Mouse (Mus musculus): ENCODE results near the gene Espnl. TPM values are rescaled to one million over a fixed set of nuclear protein-coding genes. Genes with fewer than 3 reads are reported as not detected.

Espnl gene
- polyA plus RNA-seq, 1 experiment from 2014 or later, result 0.04 TPM

DNA sequence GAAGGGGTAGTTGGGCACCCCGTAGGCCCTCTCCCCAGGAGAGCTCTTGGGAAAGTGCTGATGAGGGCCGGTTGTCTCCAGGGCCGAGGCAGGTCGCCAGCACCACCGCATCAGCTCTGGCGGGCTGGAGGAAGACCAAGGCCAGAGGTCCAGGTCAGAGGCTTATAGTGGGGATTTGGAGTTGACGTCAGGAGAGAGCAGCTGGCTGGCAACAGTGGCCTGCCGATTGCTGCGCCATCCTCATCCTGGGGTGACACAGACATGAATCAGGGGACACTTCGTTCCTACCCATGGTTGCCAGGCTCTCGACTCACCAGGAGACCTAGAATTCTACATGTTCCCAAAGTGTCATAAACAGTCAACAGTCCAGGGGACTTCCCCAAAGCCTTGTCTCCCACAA lies 34.2 kb downstream of the Espnl start:
- no peaks in the 10 kb centered on the region for H3K9me3 ChIP-seq (replicated peaks)
- no peak overlapping the region for H3K4me2 ChIP-seq (replicated peaks)
- ATAC-seq (ENCODE audit: insufficient number of reproducible peaks, low FRiP score, low TSS enrichment, low read depth), result no peak
- no peak overlapping the region for H3K4me3 ChIP-seq (replicated peaks)
- no peak overlapping the region for H3K27ac ChIP-seq (replicated peaks)
- no peaks in the 10 kb centered on the region for H3K4me1 ChIP-seq
- no peak overlapping the region for H3K9ac ChIP-seq
- no peaks in the 10 kb centered on the region for H3K36me3 ChIP-seq
- WGBS, result 81% methylated on average over 11 of the region's 11 CpGs
- no peaks in the 10 kb centered on the region for H3K27me3 ChIP-seq

DNA sequence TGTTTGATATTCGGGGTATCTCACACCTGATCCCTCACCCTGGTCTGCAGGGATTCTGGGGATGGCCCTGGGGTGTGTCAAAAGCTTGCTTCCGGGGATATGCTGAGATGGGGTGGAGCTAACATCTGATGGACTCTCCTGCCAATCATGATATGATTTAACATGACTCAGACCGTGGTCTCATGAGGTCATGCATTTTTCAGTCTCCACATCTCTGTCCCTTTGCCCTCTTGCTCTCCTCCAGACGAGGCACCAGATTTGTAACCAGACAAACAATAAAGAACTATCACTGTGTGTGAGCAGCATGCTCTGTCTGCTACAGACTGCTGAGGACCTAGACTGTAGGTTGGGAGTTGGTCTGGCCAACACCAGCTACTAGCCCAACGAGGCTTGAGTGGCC lies 40.2 kb downstream of the Espnl start:
- Histone ChIP-seq H3K36me3 (no peaks in the 10 kb centered on the region), H3K4me3 (replicated peaks) (no peak overlapping the region), H3K4me2 (replicated peaks) (no peak overlapping the region), H3K9me3 (replicated peaks) (no peaks in the 10 kb centered on the region), H3K27ac (replicated peaks) (no peak overlapping the region), H3K9ac (no peak overlapping the region), H3K27me3 (no peaks in the 10 kb centered on the region), H3K4me1 (peaks cover 15% of the 10 kb centered on the region)
- no peak for ATAC-seq (ENCODE audit: insufficient number of reproducible peaks, low FRiP score, low TSS enrichment, low read depth)
- WGBS, result 75% methylated on average over 5 of the region's 5 CpGs

GRCm38 (mm10) chr1:91364822-91365644 lies 43.2 kb downstream of the Espnl start:
- Histone ChIP-seq H3K36me3 (0 out of 2 replicates have a peak, but pooled peaks cover 4% of the 10 kb centered on the region), H3K4me2 (replicated peaks) (no peak overlapping the region), H3K4me1 (peaks cover 15% of the 10 kb centered on the region), H3K27me3 (no peaks in the 10 kb centered on the region), H3K27ac (replicated peaks) (no peak overlapping the region), H3K4me3 (replicated peaks) (no peak overlapping the region), H3K9ac (no peak overlapping the region), H3K9me3 (replicated peaks) (no peaks in the 10 kb centered on the region)
- ATAC-seq (ENCODE audit: insufficient number of reproducible peaks, low FRiP score, low TSS enrichment, low read depth), result no peak
- WGBS, result 90% methylated on average over 16 of the region's 16 CpGs

DNA sequence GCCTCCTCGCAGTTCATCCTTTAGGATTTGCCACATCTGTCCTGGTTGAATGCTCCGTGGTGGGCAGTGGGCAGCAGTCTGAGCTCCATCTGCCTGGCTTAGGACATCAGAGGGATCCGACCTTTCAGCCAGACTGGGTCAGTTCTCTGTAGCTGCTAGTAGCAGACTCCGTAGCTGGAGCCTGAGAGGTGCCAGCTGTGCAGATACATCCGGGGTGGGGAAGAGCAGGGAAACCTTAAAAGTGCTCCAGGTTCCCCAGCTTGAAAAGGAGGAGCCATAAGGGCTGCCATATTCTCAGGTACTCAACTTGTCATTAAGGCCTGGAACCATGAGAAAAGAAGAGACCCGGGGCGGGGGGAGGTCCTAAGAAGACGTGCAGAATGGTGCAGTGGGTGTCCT lies 43.9 kb downstream of the Espnl start:
- 29% methylated on average over 8 of the region's 8 CpGs for WGBS
- H3K36me3 ChIP-seq, result peaks cover 12% of the 10 kb centered on the region; the same call in 1 of the 2 replicates
- H3K9ac ChIP-seq, result no peak overlapping the region
- no peak for ATAC-seq (ENCODE audit: insufficient number of reproducible peaks, low FRiP score, low TSS enrichment, low read depth)
- peak overlapping the region; percentile 98 for H3K4me2 ChIP-seq (replicated peaks)
- no peaks in the 10 kb centered on the region for H3K9me3 ChIP-seq (replicated peaks)
- H3K27ac ChIP-seq (replicated peaks), result no peak overlapping the region
- peak overlapping the region; percentile 50 for H3K4me3 ChIP-seq (replicated peaks)
- peaks cover 15% of the 10 kb centered on the region for H3K4me1 ChIP-seq
- no peaks in the 10 kb centered on the region for H3K27me3 ChIP-seq

DNA sequence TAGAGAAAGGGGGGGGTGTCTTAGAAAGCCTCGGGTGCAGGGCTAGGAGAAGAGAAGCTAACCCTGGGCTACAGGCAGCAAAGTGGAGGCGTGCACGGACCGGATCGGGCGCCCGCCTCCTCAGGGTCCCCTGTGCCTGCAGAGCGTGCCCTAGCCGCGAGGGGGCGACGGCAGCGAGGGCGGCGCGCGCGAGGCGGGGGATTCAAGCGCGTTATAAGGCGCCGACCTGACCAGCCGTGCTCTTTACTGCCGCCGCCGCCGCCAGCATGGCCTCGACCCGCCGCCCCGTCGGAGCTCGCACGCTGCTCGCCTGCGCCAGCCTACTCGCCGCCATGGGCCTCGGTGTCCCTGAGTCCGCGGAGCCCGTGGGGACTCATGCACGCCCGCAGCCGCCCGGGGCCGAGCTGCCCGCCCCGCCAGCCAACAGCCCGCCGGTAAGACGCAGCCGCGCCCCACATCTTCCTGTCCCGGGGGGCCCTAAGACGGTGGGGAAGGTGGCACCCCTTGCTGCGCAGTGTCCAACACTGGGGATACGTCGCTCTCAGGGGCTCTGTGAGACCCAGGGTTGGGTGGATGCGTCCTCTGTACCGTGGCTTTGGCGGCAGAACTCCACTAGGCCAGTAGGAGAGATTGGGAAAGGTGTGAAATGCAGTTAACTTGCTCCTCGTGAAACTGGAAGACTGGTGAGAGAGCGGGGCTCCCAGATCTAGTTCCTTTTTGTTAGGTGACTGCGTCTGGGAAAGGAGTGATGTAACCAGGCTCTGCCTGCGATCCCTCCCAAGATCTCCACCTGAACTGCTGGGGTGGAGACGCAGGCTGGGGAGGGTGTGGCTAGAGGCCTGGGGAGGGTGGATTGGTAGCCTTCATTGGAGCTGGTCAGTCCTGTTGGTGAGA lies 44.6 kb downstream of the Espnl start, which contains the start of gene Erfe:
Gene Erfe, plus strand, starts transcription at position 216 of the 894 bp plus-strand sequence.
- under 1% methylated on average over 68 of the region's 68 CpGs for WGBS
- no peaks in the 10 kb centered on the region for H3K27me3 ChIP-seq
- H3K4me1 ChIP-seq, result peaks cover 15% of the 10 kb centered on the region
- peak within 1 kb of the TSS; percentile 50 for H3K4me3 ChIP-seq (replicated peaks)
- H3K9me3 ChIP-seq (replicated peaks), result no peaks in the 10 kb centered on the region
- peaks cover 18% of the 10 kb centered on the region for H3K36me3 ChIP-seq
- peak within 1 kb of the TSS; percentile 98 for H3K4me2 ChIP-seq (replicated peaks)
- peak; percentile 21; the same call in 1 of the 2 replicates for ATAC-seq (ENCODE audit: insufficient number of reproducible peaks, low FRiP score, low TSS enrichment, low read depth)
- H3K9ac ChIP-seq, result peak within 1 kb of the TSS; percentile 37
- H3K27ac ChIP-seq (replicated peaks), result 0 out of 2 replicates have a peak within 1 kb of the TSS, but pooled peaks have one; percentile 39

DNA sequence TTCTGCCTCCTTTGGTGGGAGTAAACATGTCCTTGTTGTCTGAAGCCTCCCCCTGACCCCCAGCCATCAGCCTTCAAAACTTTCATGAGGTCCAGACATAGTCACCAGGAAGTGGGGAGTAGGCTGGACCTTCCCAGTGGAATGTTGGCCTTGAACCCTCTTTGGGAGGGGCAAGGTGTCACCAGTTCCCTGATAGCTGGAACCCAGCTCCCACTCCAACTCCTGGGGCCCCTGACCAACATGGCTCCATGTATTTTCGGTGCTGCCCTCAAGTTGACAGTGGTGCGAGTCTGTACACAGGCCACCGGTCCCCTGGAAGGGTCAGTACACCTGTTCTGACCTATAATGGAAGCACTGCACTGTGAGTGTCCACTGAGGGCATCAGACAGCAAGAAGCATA lies 45.4 kb downstream of the Espnl start:
- Histone ChIP-seq H3K36me3 (peaks cover 27% of the 10 kb centered on the region), H3K4me2 (replicated peaks) (no peak overlapping the region), H3K27me3 (no peaks in the 10 kb centered on the region), H3K4me3 (replicated peaks) (no peak overlapping the region), H3K9me3 (replicated peaks) (no peaks in the 10 kb centered on the region), H3K9ac (no peak overlapping the region), H3K4me1 (peaks cover 15% of the 10 kb centered on the region), H3K27ac (replicated peaks) (no peak overlapping the region)
- 93% methylated on average over 3 of the region's 3 CpGs for WGBS
- ATAC-seq (ENCODE audit: insufficient number of reproducible peaks, low FRiP score, low TSS enrichment, low read depth), result no peak

DNA sequence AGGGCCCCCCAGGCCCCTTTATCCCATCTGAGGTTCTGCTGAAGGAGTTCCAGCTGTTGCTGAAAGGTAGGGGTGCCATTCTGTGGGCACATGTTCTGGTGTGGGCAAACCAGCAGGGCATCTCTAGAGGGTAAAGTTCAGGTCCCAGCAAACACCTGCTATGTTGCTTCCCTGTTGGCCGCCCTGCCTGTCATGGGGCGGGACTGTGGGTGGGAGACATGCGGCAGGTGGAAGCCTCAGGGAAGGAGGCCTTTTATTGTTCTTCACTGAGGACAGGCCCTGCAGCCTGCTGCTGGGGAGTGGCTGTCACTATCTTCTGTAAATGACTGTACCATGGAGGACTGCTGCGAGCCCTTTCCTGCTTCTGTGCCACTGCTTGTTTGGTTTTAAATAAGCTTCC lies 47.5 kb downstream of the Espnl start:
- no peaks in the 10 kb centered on the region for H3K27me3 ChIP-seq
- WGBS, result 61% methylated on average over 4 of the region's 4 CpGs
- H3K4me2 ChIP-seq (replicated peaks), result no peak overlapping the region
- no peak overlapping the region for H3K27ac ChIP-seq (replicated peaks)
- H3K9ac ChIP-seq, result no peak overlapping the region
- H3K36me3 ChIP-seq, result peaks cover 48% of the 10 kb centered on the region
- H3K4me1 ChIP-seq, result peaks cover 15% of the 10 kb centered on the region
- no peak overlapping the region for H3K4me3 ChIP-seq (replicated peaks)
- no peaks in the 10 kb centered on the region for H3K9me3 ChIP-seq (replicated peaks)
- no peak for ATAC-seq (ENCODE audit: insufficient number of reproducible peaks, low FRiP score, low TSS enrichment, low read depth)

DNA sequence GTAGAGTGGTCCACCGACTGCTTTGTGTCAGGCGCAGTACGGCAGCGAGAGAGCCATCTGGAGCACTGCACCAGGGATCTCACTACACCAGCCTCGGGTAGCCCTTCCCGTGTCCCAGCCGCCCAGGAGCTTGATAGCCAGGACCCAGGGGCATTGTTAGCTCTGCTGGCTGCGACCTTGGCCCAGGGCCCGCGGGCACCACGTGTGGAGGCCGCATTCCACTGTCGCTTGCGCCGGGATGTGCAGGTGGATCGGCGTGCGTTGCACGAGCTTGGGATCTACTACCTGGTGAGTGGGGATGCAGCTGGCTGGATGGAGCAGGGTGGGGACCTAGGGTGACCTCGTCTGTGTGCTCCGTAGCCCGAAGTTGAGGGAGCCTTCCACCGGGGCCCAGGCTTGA lies 48.2 kb downstream of the Espnl start:
- Histone ChIP-seq H3K4me1 (peaks cover 15% of the 10 kb centered on the region), H3K9ac (no peak overlapping the region), H3K27ac (replicated peaks) (no peak overlapping the region), H3K9me3 (replicated peaks) (no peaks in the 10 kb centered on the region), H3K27me3 (no peaks in the 10 kb centered on the region), H3K4me3 (replicated peaks) (no peak overlapping the region), H3K4me2 (replicated peaks) (no peak overlapping the region), H3K36me3 (peaks cover 54% of the 10 kb centered on the region)
- ATAC-seq (ENCODE audit: insufficient number of reproducible peaks, low FRiP score, low TSS enrichment, low read depth), result no peak
- 83% methylated on average over 23 of the region's 23 CpGs for WGBS

DNA sequence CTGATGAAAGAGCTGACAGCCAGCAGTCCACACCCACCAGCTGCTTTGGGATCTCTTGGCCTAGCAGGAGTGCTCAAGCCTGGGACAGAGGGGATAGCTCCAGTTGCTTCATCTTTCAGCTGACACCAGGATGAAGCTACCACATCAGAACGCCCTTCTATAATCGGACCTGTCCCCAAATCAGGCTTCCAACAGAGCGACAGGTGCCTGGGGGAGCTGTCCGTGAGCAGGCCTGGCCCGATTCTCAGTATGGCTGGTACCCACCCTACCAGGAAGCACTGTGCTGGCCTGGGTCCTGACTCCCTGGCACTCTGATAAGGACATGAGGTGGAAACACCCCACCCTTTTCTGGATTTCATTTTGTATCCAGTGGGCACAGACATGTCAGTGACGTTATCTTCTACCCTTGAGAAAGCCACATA lies 51.5 kb downstream of the Espnl start:
- Histone ChIP-seq H3K9ac (no peak overlapping the region), H3K27ac (replicated peaks) (no peak overlapping the region), H3K27me3 (no peaks in the 10 kb centered on the region), H3K4me2 (replicated peaks) (no peak overlapping the region), H3K9me3 (replicated peaks) (no peaks in the 10 kb centered on the region), H3K36me3 (peaks cover 88% of the 10 kb centered on the region), H3K4me1 (no peaks in the 10 kb centered on the region), H3K4me3 (replicated peaks) (no peak overlapping the region)
- 84% methylated on average over 6 of the region's 6 CpGs for WGBS
- ATAC-seq (ENCODE audit: insufficient number of reproducible peaks, low FRiP score, low TSS enrichment, low read depth), result no peak

- WGBS, result 63% methylated on average over 7 of the region's 7 CpGs
Measured at GRCm38 (mm10) chr1:91380453-91381090, 58.7 kb downstream of the Espnl start.

GRCm38 (mm10) chr1:91381091-91381471 lies 59.2 kb downstream of the Espnl start:
- WGBS, result 87% methylated on average over 4 of the region's 4 CpGs

More at GRCm38 (mm10) chr1:91380453-91381090, 58.7 kb downstream of the Espnl start:
- Histone ChIP-seq H3K9me3 (replicated peaks) (no peaks in the 10 kb centered on the region), H3K4me3 (replicated peaks) (no peak overlapping the region), H3K4me2 (replicated peaks) (no peak overlapping the region), H3K27ac (replicated peaks) (no peak overlapping the region), H3K36me3 (peaks cover 95% of the 10 kb centered on the region), H3K4me1 (no peaks in the 10 kb centered on the region), H3K9ac (no peak overlapping the region), H3K27me3 (no peaks in the 10 kb centered on the region)
- no peak for ATAC-seq (ENCODE audit: insufficient number of reproducible peaks, low FRiP score, low TSS enrichment, low read depth)

More at GRCm38 (mm10) chr1:91381091-91381471, 59.2 kb downstream of the Espnl start:
- H3K4me2 ChIP-seq (replicated peaks), result no peak overlapping the region
- no peak overlapping the region for H3K4me3 ChIP-seq (replicated peaks)
- peaks cover 93% of the 10 kb centered on the region for H3K36me3 ChIP-seq
- H3K9me3 ChIP-seq (replicated peaks), result no peaks in the 10 kb centered on the region
- ATAC-seq (ENCODE audit: insufficient number of reproducible peaks, low FRiP score, low TSS enrichment, low read depth), result no peak
- no peak overlapping the region for H3K9ac ChIP-seq
- H3K27me3 ChIP-seq, result no peaks in the 10 kb centered on the region
- no peak overlapping the region for H3K27ac ChIP-seq (replicated peaks)
- H3K4me1 ChIP-seq, result no peaks in the 10 kb centered on the region
